Mouse (Mus musculus): Measurements from ENCODE around the gene Piezo1.

The Piezo1 gene

GRCm38 (mm10) chr8:122546066-122546755, 4.9 kb downstream of the Piezo1 start:
- no peak for DNase-seq (ENCODE audit: low spot score)

- no peak for DNase-seq (ENCODE audit: low spot score)
These were observed 7.0 kb downstream of the Piezo1 start for GRCm38 (mm10) chr8:122544138-122544537.

- DNase-seq (ENCODE audit: low spot score): no peak
These were observed 12.6 kb downstream of the Piezo1 start for GRCm38 (mm10) chr8:122538310-122539076.

DNA sequence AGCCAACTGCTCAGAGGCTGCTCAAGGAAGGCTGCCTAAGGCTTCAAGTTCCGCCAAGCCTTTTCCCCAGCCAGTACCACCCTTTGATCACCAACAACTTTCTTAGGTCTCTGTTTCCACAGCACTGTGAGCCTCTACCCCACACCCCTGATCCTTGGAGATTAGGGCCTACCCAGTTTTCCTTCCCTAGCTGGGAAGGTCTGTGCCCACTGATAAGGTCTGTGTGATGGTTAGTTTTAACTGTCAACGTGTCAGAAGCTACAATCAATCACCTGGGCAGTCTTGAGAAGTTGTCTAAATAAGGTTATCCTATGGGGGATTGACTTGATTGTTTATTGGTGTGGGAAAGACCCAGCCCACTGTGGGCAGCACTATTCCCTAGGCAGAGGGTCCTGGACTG, 13.3 kb downstream of the Piezo1 start:
- DNase-seq (ENCODE audit: low spot score): no peak

GRCm38 (mm10) chr8:122537033-122537432, 14.1 kb downstream of the Piezo1 start:
- DNase-seq (ENCODE audit: low spot score): peak; percentile 90

GRCm38 (mm10) chr8:122531312-122531711, 19.8 kb downstream of the Piezo1 start:
- DNase-seq (ENCODE audit: low spot score): no peak

- DNase-seq (ENCODE audit: low spot score): no peak
These were observed 22.0 kb downstream of the Piezo1 start for GRCm38 (mm10) chr8:122529159-122529558.

DNA sequence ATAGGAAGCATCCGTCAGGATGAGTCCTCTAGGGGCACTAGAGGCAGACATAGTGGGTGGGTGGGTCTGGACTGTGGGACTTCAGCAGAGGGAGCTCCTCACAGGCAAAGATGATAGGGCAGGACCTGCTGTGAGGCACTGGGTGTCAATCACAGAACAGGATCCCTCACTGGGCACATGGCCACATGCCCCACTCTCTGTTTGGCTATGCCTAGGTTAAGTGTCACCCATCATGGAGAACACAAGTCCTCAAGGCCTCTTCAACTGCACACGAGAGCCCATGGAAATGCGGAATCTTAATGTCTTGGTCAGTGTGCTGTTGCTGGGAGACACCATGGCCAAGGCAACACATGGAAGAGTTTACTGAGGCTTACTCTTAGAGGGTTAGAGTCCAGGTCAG, 23.2 kb downstream of the Piezo1 start:
- no peak for DNase-seq (ENCODE audit: low spot score)

DNA sequence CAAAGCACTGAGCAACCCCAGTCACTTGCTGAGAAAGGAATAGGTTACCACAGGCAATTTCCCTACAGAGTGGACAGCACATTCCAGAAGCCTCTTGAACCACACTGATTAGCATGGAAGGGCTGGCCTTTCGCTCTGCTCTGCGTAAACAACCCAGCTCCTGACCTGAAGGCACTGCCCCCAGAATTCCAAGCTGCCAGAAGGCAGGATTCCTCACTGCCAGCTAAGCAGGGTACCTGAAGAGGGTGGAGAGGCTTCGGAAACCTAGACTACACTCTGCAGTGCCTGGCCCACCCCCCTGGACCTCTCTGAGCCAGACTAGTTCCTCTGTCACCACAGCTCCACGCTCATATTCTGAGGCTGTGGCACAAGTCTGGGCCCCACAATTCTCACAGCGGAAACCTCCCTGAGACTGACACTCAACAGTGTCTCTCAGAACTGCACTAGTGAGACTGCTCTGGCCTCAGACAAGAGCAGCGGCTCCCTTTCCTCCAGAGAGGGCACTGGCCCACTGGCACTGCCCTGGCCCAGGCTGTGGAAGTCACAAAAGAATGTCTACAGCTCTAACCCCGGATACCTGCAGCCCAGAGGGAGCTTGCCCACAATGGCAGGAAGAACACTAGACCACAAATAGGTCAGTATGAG, 24.5 kb downstream of the Piezo1 start:
- no peak for DNase-seq (ENCODE audit: low spot score)

DNA sequence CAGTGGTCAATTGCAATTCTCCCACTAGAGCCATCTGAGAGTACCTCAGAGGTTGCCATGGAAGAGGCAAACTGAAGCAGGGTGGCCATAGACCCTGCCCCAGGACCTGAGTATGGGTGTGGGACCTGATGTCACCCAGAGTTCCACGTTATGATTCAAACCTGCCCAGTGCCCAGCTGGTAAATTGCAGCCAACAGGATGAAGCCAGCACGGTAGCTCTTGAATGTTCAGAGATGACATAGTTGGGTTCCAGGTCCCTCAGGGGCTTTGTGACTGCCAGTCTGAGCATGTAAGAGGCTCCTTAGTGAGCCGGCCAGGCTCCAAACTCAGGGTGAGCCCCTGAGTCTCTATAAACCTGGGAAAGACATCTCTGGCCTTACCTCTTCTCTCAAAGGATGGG, 25.0 kb downstream of the Piezo1 start:
- no peak for DNase-seq (ENCODE audit: low spot score)

DNA sequence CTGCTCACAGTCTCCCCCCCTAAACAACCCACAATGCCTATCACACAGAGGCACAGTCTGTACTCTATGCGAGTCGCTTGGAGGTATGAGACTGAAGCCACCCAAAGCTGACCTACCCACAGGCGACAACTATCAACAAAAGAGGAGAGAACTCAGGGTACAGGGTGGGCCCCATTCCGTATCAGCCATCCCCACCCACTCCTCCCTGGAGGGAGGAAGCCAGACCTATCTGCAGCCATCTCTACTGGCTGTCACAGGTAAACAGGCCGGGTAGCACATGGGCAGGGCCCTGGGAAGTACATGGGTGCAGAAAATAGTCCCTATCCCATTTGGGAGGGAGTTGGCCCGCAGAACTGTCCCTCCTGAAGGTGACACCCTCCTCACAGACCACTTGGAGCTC, 26.1 kb downstream of the Piezo1 start:
- DNase-seq (ENCODE audit: low spot score): peak; percentile 31

DNA sequence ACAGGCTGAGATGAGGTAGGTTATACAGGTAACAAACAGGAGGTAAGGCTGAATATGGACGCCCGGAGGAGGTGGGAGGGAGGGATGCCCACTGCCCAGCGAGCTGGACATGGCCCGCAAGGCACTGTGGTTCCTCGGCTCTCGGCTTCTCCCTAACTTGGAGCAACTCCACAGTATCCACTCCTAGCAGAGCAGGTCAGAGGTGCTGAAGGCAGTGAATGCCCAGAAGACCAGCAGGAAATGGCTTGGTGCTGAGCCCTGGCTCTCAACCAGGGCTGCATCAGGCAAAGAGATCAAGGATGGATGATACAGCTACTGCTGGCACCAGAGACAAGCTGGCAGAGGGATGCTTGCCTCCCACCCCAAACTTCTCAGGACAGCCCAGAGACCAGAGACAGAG, 26.6 kb downstream of the Piezo1 start:
- DNase-seq (ENCODE audit: low spot score): no peak

- DNase-seq (ENCODE audit: low spot score): peak; percentile 45
These were observed 27.3 kb downstream of the Piezo1 start for GRCm38 (mm10) chr8:122523652-122524360.

DNA sequence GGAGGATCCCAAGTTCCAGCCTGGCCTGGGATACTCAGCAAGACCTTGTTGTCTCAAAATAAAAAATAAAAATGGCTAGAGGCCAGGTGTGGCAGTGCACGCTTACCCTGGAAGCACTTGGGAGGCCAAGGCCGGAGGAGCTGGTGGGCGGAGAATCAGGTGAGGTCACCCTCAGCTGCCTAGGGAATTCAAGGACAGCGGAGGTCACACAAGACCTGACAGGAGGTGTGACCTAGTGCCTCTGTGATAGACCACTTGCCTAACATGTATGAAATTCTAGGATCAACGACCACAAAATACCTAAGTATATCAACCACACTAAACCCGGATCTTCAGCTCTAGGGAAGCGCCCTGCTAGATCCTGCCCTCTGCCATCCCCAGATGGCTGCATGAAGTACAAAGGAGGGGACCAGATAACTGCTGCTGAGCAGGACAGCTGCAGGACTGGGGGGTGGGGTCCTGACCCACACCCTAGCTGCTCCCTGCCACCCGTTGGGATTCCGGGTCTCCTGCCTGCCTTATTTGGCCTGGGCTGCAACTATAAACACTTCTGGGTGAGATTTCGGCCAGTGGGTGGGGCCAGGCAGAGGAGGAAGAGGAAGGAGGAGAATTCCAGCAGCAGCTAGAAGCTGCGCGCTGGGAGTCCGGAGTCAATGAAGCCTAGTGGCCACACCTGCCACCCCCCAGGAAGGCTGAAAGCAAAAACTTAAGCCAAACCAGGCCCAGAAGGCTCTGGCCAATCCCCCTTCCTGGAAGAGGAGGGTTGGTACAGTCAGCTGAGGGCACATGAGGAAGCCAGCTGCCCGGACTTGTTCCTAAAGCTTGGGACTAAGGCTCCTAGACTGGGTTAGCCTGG, 28.1 kb downstream of the Piezo1 start:
- peak; percentile 71 for DNase-seq (ENCODE audit: low spot score)

- DNase-seq (ENCODE audit: low spot score): no peak
These were observed 30.5 kb downstream of the Piezo1 start for GRCm38 (mm10) chr8:122520611-122521010.

GRCm38 (mm10) chr8:122517541-122518190, 33.5 kb downstream of the Piezo1 start:
- DNase-seq (ENCODE audit: low spot score): no peak

DNA sequence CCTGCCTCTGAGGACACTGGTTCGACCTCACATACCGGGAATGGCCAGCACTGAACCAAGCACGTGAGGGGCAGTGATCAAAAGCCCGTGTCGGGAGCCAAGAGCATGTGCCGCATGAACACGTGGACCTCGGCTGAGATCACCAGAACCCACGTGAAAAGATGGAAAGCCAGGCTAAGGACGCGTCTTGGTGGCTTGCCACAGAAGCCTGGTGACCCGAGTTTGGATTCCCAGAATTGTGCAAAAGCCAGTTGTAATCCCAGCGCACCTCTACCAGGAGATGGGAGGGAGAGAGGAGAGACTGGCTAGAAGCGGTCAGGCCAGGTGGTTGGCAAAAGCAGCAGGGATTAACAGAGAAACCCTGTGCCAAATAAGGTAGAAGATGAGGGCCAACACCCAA, 35.4 kb downstream of the Piezo1 start:
- DNase-seq (ENCODE audit: low spot score): no peak

DNA sequence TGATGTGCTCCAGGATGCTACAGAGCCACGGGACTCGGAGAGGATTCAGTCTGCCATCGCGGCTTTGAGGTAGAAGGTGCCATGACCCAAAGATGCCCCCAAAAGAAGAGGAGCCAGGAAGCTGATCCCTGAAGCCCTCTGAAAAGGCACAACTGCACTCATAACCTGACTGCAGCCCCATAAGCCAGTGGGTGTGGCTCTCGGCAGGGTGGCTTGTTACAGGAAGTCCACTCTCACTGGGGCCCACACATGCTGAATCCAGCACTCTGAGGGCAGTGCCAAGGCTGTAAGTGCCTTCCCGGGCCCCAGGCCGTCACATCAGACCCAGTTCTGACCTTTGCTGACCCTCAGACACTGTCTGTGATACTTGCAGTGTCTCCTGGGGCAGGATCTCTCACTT, 38.7 kb downstream of the Piezo1 start:
- no peak for DNase-seq (ENCODE audit: low spot score)

DNA sequence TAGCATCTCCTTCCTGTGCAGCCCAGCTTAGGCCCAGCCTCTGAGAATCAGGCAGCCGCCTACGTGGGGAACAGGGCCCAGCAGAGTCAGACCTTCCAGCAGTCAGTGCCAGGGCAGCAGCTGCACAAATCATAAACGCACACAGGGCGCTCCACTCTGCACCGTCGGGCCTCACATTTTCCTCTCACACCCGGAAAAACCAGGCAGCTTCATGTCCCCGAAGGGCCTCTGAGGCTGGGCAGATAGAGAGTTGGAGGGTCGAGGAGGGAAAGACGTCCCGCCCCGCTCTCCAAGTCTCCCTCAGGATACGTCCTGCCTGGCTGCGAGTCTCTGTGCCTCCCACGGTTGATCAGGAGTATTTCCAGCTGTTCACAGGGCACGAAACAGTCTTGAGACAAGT, 39.6 kb downstream of the Piezo1 start:
- peak; percentile 62 for DNase-seq (ENCODE audit: low spot score)

GRCm38 (mm10) chr8:122500856-122501255, 50.3 kb downstream of the Piezo1 start:
- DNase-seq (ENCODE audit: low spot score): peak; percentile 83

DNA sequence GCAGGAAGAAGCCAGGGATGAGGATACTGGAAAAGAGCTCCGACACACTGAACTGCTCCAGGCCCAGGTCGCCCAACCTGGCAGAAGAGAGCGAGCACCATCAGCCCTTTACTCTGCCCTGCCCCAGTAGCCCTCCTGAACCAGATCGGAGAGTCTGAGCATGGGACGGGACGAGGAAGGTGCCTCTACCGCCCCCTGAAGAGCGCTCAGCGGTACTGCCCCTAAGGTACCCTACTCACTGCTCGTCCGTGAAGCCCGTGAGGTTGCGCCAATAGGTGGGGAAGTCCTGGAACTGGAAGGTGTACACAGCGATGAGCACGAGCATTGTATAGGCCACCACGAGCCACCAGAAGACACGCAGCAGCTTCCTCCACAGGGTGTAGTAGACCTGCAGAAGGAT, 53.2 kb downstream of the Piezo1 start:
- DNase-seq (ENCODE audit: low spot score): no peak

Measured in urinary bladder, postnatal 14 days (tissue).